ENCODE assay signal across 9 mouse cellular contexts in genomic region chr3:87408171-87408570, GRCm38 (mm10). TPM values are rescaled to one million over a fixed set of nuclear protein-coding genes. Genes with fewer than 3 reads are reported as not detected.
DNase-seq lines count a peak whose midpoint lies in the region; ATAC-seq lines count a peak whose summit lies in the region.
"Had no signal": no experiment of that assay in that cellular context is flagged by ENCODE, and none has a peak within 500 bp of the region (broad histone marks: within the 10 kb centered on the region; RNA-seq: fewer than 3 reads in every experiment).

No protein-coding gene starts in this region.

- no peak overlapping the region for H3K4me2 ChIP-seq in midbrain, embryonic 14.5 days (ENCODE audit: low read length)
- H3K4me2 ChIP-seq in midbrain, embryonic 11.5 days, result no peak overlapping the region

- no peaks in the 10 kb centered on the region for H3K9me3 ChIP-seq in midbrain, embryonic 14.5 days (ENCODE audit: control insufficient read depth, low read length)
- no peaks in the 10 kb centered on the region for H3K9me3 ChIP-seq in midbrain, embryonic 11.5 days (ENCODE audit: control insufficient read depth, low read length)

- H3K36me3 ChIP-seq in midbrain, embryonic 14.5 days (ENCODE audit: control insufficient read depth, insufficient read depth, low read length), result no peaks in the 10 kb centered on the region
- no peaks in the 10 kb centered on the region for H3K36me3 ChIP-seq in midbrain, embryonic 11.5 days (ENCODE audit: control insufficient read depth, insufficient read depth, low read length)

- DNase-seq in midbrain, embryonic 14.5 days, result peak; percentile 5
- DNase-seq in midbrain, embryonic 11.5 days (ENCODE audit: low spot score, missing footprints), result no peak
- DNase-seq in WW6 (ENCODE audit: low read depth, low spot score), result peak; percentile 58
- peak; percentile 31 for DNase-seq in hindlimb bud, embryonic 11.5 days (ENCODE audit: extremely low spot score, low read depth, low spot score)
- no peak for DNase-seq in ovary, postnatal 10 days (ENCODE audit: low spot score)
- no peak for DNase-seq in ovary, postnatal 14 days (ENCODE audit: low spot score)

- no peaks in the 10 kb centered on the region for H3K27me3 ChIP-seq in midbrain, embryonic 14.5 days (ENCODE audit: control insufficient read depth, insufficient read depth, low read length)
- H3K27me3 ChIP-seq in midbrain, embryonic 11.5 days (ENCODE audit: control insufficient read depth, insufficient read depth, low read length), result no peaks in the 10 kb centered on the region

- no peak for ATAC-seq in midbrain, embryonic 14.5 days (ENCODE audit: low FRiP score, low TSS enrichment)
- ATAC-seq in midbrain, embryonic 11.5 days (ENCODE audit: low FRiP score), result no peak
- ATAC-seq in neutrophil, adult 5-6 weeks (ENCODE audit: extremely low read depth, insufficient number of reproducible peaks, low FRiP score, poor library complexity, severe bottlenecking), result peak; percentile 92

- WGBS in midbrain, embryonic 14.5 days, result 20% methylated on average over 4 of the region's 4 CpGs
- WGBS in midbrain, embryonic 11.5 days, result 27% methylated on average over 4 of the region's 4 CpGs

- no peak overlapping the region for H3K27ac ChIP-seq in midbrain, embryonic 14.5 days (replicated peaks; ENCODE audit: low read depth, low read length)
- H3K27ac ChIP-seq in midbrain, embryonic 11.5 days (ENCODE audit: low read depth, low read length), result no peak overlapping the region

- H3K9ac ChIP-seq in midbrain, embryonic 14.5 days (replicated peaks; ENCODE audit: low read length), result no peak overlapping the region
- H3K9ac ChIP-seq in midbrain, embryonic 11.5 days (ENCODE audit: low read length), result no peak overlapping the region

- H3K4me1 ChIP-seq in midbrain, embryonic 14.5 days (ENCODE audit: control insufficient read depth, insufficient read depth, low read length), result no peaks in the 10 kb centered on the region
- H3K4me1 ChIP-seq in midbrain, embryonic 11.5 days (ENCODE audit: control insufficient read depth, insufficient read depth, low read length), result no peaks in the 10 kb centered on the region

- H3K4me3 ChIP-seq in midbrain, embryonic 14.5 days (replicated peaks; ENCODE audit: low read depth, low read length), result no peak overlapping the region
- H3K4me3 ChIP-seq in midbrain, embryonic 11.5 days (ENCODE audit: low read depth, low read length), result no peak overlapping the region

RNA-seq across cellular contexts. Expression of gene Fcrl5, which starts 27.4 kb away (rescaled TPM):
- polyA plus RNA-seq in midbrain, embryonic 14.5 days (2014; fragmentation: Nextera tagmentation; extraction: Ambion mirVana), result not detected in 2 replicates
- not detected in 2 replicates for polyA plus RNA-seq in midbrain, embryonic 11.5 days (2014; fragmentation: Nextera tagmentation; extraction: Ambion mirVana)
- total RNA-seq in neutrophil, adult 5-6 weeks (2017), result 1.1 and 2.0 TPM in 2 replicates
- total RNA-seq: heart, postnatal 14 days had no signal
- polyA plus RNA-seq: stomach, embryonic 14.5 days had no signal

RNA-seq across cellular contexts. Expression of gene Fcrl1, which starts 32.0 kb away (rescaled TPM):
- polyA plus RNA-seq in midbrain, embryonic 14.5 days (2014; fragmentation: Nextera tagmentation; extraction: Ambion mirVana), result 0.13 TPM in 1 of 2 replicates, not detected in the other
- 0.12 TPM in 1 of 2 replicates, not detected in the other for polyA plus RNA-seq in midbrain, embryonic 11.5 days (2014; fragmentation: Nextera tagmentation; extraction: Ambion mirVana)
- 148 and 155 TPM in 2 replicates for total RNA-seq in neutrophil, adult 5-6 weeks (2017)

RNA-seq across cellular contexts. Expression of gene Cd5l, which starts 50.5 kb away (rescaled TPM):
- polyA plus RNA-seq in midbrain, embryonic 14.5 days (2014; fragmentation: Nextera tagmentation; extraction: Ambion mirVana), result not detected in 2 replicates
- polyA plus RNA-seq in midbrain, embryonic 11.5 days (2014; fragmentation: Nextera tagmentation; extraction: Ambion mirVana), result 0.10 and 0.11 TPM in 2 replicates
- not detected in 2 replicates for total RNA-seq in neutrophil, adult 5-6 weeks (2017)

Comparison
In these comparisons a context has a peak if more than half of its experiments do, and no peak if none do; other contexts are left out.
1. DNase-seq: peak in midbrain, embryonic 14.5 days (single experiment), WW6 (single experiment) and hindlimb bud, embryonic 11.5 days (single experiment); none in midbrain, embryonic 11.5 days (single experiment), ovary, postnatal 10 days (single experiment) and ovary, postnatal 14 days (single experiment).